Mouse (Mus musculus): ENCODE data around the gene Ptpn4.

GRCm38 (mm10) chr1:119828160-119828559 is 9.3 kb downstream of the Ptpn4 start:
- TF ChIP-seq CTCF (conservative IDR thresholded peaks at IDR 0.05; ENCODE audit: low read length) (no peak), NANOG (IDR thresholded peaks at IDR 0.05; ENCODE audit: borderline replicate concordance, low read length) (no peak), POU5F1 (IDR thresholded peaks at IDR 0.05; ENCODE audit: borderline replicate concordance, low read length) (no peak)
